Mouse (Mus musculus) forebrain, embryonic 15.5 days (tissue): Measurements from ENCODE around the gene Ifi27. TPM values are rescaled to one million over a fixed set of nuclear protein-coding genes. Genes with fewer than 3 reads are reported as not detected.
"Not testable (repeated sequence)": the region's sequence is repeated elsewhere in the genome, so short reads cannot be mapped to it uniquely, and the experiment has no call there.

Experiments used
- ATAC-seq: fragments of 200-750 bp; cut with Nextera tagmentation; replicated peaks from 2 replicates; pipeline ENCODE4 v1.8.0; 2017; ENCODE audit warnings: mild to moderate bottlenecking, moderate TSS enrichment, moderate library complexity
- H3K27ac ChIP-seq: fragments of 300-500 bp; sonication (generic); replicated peaks from 2 replicates; pipeline ENCODE4 v1.5.1; 2015; ENCODE audit warnings: mild to moderate bottlenecking, inconsistent platforms
- H3K27me3 ChIP-seq: fragments of 300-500 bp; sonication (generic); 2 replicates; pipeline ENCODE4 v1.6.1; 2015; ENCODE audit warnings: inconsistent platforms
- H3K36me3 ChIP-seq: fragments of 300-500 bp; sonication (generic); 2 replicates; pipeline ENCODE4 v1.6.1; 2015; ENCODE audit warnings: mild to moderate bottlenecking, inconsistent platforms
- H3K4me1 ChIP-seq: fragments of 300-500 bp; sonication (generic); 2 replicates; pipeline ENCODE4 v1.6.1; 2015; ENCODE audit warnings: inconsistent platforms
- H3K4me2 ChIP-seq: fragments of 300-500 bp; sonication (generic); replicated peaks from 2 replicates; pipeline ENCODE4 v1.6.1; 2015; ENCODE audit warnings: mild to moderate bottlenecking, inconsistent platforms
- H3K4me3 ChIP-seq: fragments of 300-500 bp; sonication (generic); 2 replicates; pipeline ENCODE4 v1.5.1; 2015; ENCODE audit warnings: mild to moderate bottlenecking, inconsistent platforms
- H3K9ac ChIP-seq: fragments of 300-500 bp; sonication (generic); replicated peaks from 2 replicates; pipeline ENCODE4 v1.6.1; 2015; ENCODE audit warnings: mild to moderate bottlenecking, inconsistent platforms
- H3K9me3 ChIP-seq: fragments of 300-500 bp; sonication (generic); 2 replicates; pipeline ENCODE4 v1.6.1; 2016; ENCODE audit warnings: inconsistent platforms
- WGBS: fragments of 180-500 bp; shearing (Covaris S2); methylation state at CpG from one replicate; pipeline ENCODE4 v1.1.7; 2015; ENCODE audit warnings: mixed read lengths; 5-methylcytosine and 5-hydroxymethylcytosine counted together
- polyA plus RNA-seq: library from polyadenylated mRNA; unstranded; fragments of >200 nt; fragmentation: Nextera tagmentation; extraction: Ambion mirVana; gene quantifications from 2 replicates; pipeline ENCODE4 v1.2.1, GENCODE M21; 2015

Ifi27 gene
- polyA plus RNA-seq, 1 experiment from 2014 or later = 6.7 TPM

- ATAC-seq = peak; percentile 38
- H3K4me3 ChIP-seq = peak overlapping the region; percentile 93
- H3K4me2 ChIP-seq = peak overlapping the region; percentile 72
- H3K27me3 ChIP-seq = no peaks in the 10 kb centered on the region
- H3K9ac ChIP-seq = peak overlapping the region; percentile 90
- peaks cover 41% of the 10 kb centered on the region for H3K4me1 ChIP-seq
- H3K9me3 ChIP-seq = no peaks in the 10 kb centered on the region
- H3K27ac ChIP-seq = peak overlapping the region; percentile 65
- H3K36me3 ChIP-seq = peaks cover 14% of the 10 kb centered on the region
- 10% methylated on average over 33 of the region's 33 CpGs for WGBS
These were observed 8.8 kb upstream of the Ifi27 start for GRCm38 (mm10) chr12:103425016-103425728.

- no peaks in the 10 kb centered on the region for H3K9me3 ChIP-seq
- peaks cover 39% of the 10 kb centered on the region for H3K4me1 ChIP-seq
- peak within 1 kb of the TSS; percentile 72 for H3K4me2 ChIP-seq
- no peaks in the 10 kb centered on the region for H3K27me3 ChIP-seq
- ATAC-seq = peak; percentile 100
- WGBS = 1% methylated on average over 33 of the region's 33 CpGs
- H3K9ac ChIP-seq = peak within 1 kb of the TSS; percentile 90
- H3K4me3 ChIP-seq = peak within 1 kb of the TSS; percentile 93
- peak within 1 kb of the TSS; percentile 70 for H3K27ac ChIP-seq
- H3K36me3 ChIP-seq = peaks cover 14% of the 10 kb centered on the region
These were observed 8.1 kb upstream of the Ifi27 start, which contains the start of gene Ddx24 for GRCm38 (mm10) chr12:103425729-103426470. TSS of gene Ddx24 (minus strand) at chr12:103425830.

- Histone ChIP-seq H3K36me3 (peaks cover 14% of the 10 kb centered on the region), H3K4me1 (peaks cover 31% of the 10 kb centered on the region), H3K27me3 (no peaks in the 10 kb centered on the region), H3K4me2 (no peak overlapping the region), H3K9me3 (no peaks in the 10 kb centered on the region), H3K4me3 (no peak overlapping the region), H3K27ac (no peak overlapping the region), H3K9ac (no peak overlapping the region)
- no peak for ATAC-seq
- WGBS = 90% methylated on average over 7 of the region's 7 CpGs
These were observed 7.3 kb upstream of the Ifi27 start for GRCm38 (mm10) chr12:103426710-103427109.

DNA sequence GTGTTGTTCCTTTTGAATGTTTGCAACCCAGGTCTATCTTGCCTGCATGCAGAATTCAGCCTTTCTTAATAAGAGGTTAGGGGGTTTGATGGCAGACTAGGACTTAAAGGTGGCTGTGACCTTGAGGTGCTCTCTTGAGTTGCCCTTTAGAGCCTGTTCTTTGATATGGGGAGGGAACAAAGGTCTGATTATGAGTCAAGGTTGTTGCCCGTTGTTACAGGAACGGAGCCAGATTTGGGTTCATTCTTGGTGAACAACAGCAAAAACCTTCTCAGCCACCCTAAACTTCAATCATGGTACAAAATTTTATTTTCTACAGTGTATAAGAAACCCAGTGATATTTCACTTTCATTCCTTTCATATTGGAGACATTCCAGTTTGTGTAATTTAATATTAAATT, 581 bp upstream of the Ifi27 start:
- Histone ChIP-seq H3K27me3 (no peaks in the 10 kb centered on the region), H3K27ac (no peak overlapping the region), H3K4me3 (no peak overlapping the region), H3K36me3 (no peaks in the 10 kb centered on the region), H3K4me2 (no peak overlapping the region), H3K4me1 (no peaks in the 10 kb centered on the region), H3K9ac (no peak overlapping the region), H3K9me3 (no peaks in the 10 kb centered on the region)
- no peak for ATAC-seq
- WGBS = 83% methylated on average over 2 of the region's 2 CpGs

- no peak overlapping the region for H3K4me3 ChIP-seq
- H3K9ac ChIP-seq = no peak overlapping the region
- no peaks in the 10 kb centered on the region for H3K36me3 ChIP-seq
- H3K27ac ChIP-seq = no peak overlapping the region
- H3K27me3 ChIP-seq = no peaks in the 10 kb centered on the region
- ATAC-seq = no peak
- H3K4me1 ChIP-seq = no peaks in the 10 kb centered on the region
- H3K9me3 ChIP-seq = no peaks in the 10 kb centered on the region
- H3K4me2 ChIP-seq = no peak overlapping the region
These were observed 850 bp downstream of the Ifi27 start for GRCm38 (mm10) chr12:103434861-103435260.

- no peaks in the 10 kb centered on the region for H3K4me1 ChIP-seq
- no peaks in the 10 kb centered on the region for H3K36me3 ChIP-seq
- no peak overlapping the region for H3K4me2 ChIP-seq
- H3K9me3 ChIP-seq = no peaks in the 10 kb centered on the region
- H3K9ac ChIP-seq = no peak overlapping the region
- no peak for ATAC-seq
- H3K27me3 ChIP-seq = no peaks in the 10 kb centered on the region
- 92% methylated on average over 1 of the region's 1 CpGs for WGBS
- H3K27ac ChIP-seq = no peak overlapping the region
- no peak overlapping the region for H3K4me3 ChIP-seq
These were observed 3.6 kb downstream of the Ifi27 start for GRCm38 (mm10) chr12:103437601-103438000.

DNA sequence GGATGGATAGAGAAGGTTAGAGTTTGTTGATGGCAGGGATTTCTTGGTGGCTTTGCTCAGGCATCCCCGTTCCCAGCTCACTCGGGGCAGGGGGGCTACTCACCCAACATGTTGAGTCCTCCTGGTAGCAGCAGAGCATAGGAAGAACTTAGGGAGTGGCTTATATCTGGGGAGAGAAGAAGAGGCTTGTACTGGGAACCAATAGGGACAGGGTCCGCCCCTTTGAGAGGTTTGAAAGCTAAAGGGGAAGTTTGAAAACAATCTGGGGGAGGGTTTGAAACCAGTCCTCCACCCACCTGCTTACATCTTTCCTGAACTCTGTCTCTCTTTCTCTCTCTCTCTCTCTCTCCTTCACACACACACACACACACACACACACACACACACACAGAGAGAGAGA, 9.5 kb downstream of the Ifi27 start, which contains the start of gene Ifi27l2a:
Gene Ifi27l2a, minus strand, starts transcription at position 157 of the 400 bp plus-strand sequence.
- no peaks in the 10 kb centered on the region for H3K27me3 ChIP-seq
- H3K27ac ChIP-seq = no peak within 1 kb of the TSS
- no peak within 1 kb of the TSS for H3K4me2 ChIP-seq
- H3K4me1 ChIP-seq = no peaks in the 10 kb centered on the region
- WGBS = 64% methylated on average over 3 of the region's 3 CpGs
- no peaks in the 10 kb centered on the region for H3K9me3 ChIP-seq
- H3K9ac ChIP-seq = no peak within 1 kb of the TSS
- H3K36me3 ChIP-seq = no peaks in the 10 kb centered on the region
- no peak for ATAC-seq
- no peak within 1 kb of the TSS for H3K4me3 ChIP-seq

- not testable (repeated sequence) for H3K4me1 ChIP-seq, H3K9me3 ChIP-seq, H3K27ac ChIP-seq, H3K36me3 ChIP-seq, H3K4me3 ChIP-seq, H3K4me2 ChIP-seq, ATAC-seq, H3K9ac ChIP-seq, H3K27me3 ChIP-seq
- 49% methylated on average over 6 of the region's 7 CpGs for WGBS
These were observed 10.2 kb downstream of the Ifi27 start for GRCm38 (mm10) chr12:103444261-103444660.

GRCm38 (mm10) chr12:103445060-103445459, 11.0 kb downstream of the Ifi27 start:
- no peaks in the 10 kb centered on the region for H3K4me1 ChIP-seq
- WGBS = 72% methylated on average over 3 of the region's 3 CpGs
- no peaks in the 10 kb centered on the region for H3K9me3 ChIP-seq
- no peak overlapping the region for H3K4me3 ChIP-seq
- ATAC-seq = no peak
- H3K4me2 ChIP-seq = no peak overlapping the region
- no peaks in the 10 kb centered on the region for H3K36me3 ChIP-seq
- H3K27me3 ChIP-seq = no peaks in the 10 kb centered on the region
- H3K27ac ChIP-seq = no peak overlapping the region
- no peak overlapping the region for H3K9ac ChIP-seq

- Histone ChIP-seq H3K27ac (no peak overlapping the region), H3K27me3 (no peaks in the 10 kb centered on the region), H3K4me2 (no peak overlapping the region), H3K36me3 (no peaks in the 10 kb centered on the region), H3K4me3 (no peak overlapping the region), H3K9ac (no peak overlapping the region), H3K4me1 (no peaks in the 10 kb centered on the region), H3K9me3 (no peaks in the 10 kb centered on the region)
- ATAC-seq = no peak
These were observed 19.4 kb downstream of the Ifi27 start for GRCm38 (mm10) chr12:103453361-103453760.

GRCm38 (mm10) chr12:103456727-103457126, 22.7 kb downstream of the Ifi27 start:
- H3K27ac ChIP-seq, H3K4me1 ChIP-seq, H3K4me2 ChIP-seq, H3K9me3 ChIP-seq, H3K36me3 ChIP-seq, H3K4me3 ChIP-seq, H3K27me3 ChIP-seq, ATAC-seq, H3K9ac ChIP-seq: not testable (repeated sequence)
- no CpG with 5 or more reads among the region's 1 CpGs for WGBS

DNA sequence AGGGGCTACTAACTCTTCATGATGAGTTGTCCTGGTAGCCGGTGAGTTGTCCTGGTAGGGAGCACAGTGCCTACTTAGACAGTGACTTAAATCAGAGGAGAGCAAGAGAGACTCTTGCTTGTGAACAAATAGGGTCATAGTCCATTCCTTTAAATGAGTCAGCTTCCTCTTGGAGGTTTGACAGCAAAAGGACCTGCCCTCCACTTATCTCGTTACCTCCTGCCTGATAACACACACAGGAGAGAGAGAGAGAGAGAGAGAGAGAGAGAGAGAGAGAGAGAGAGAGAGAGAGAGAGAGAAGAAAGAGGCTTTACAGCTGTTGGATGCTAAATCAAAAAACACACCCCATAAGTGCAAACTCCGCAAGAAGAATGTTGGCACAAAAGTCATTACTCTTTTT, 23.1 kb downstream of the Ifi27 start, which contains the start of gene Ifi27l2b:
Gene Ifi27l2b, minus strand, starts transcription at position 84 of the 400 bp plus-strand sequence.
- Histone ChIP-seq H3K27me3 (no peaks in the 10 kb centered on the region), H3K4me1 (no peaks in the 10 kb centered on the region), H3K27ac (no peak within 1 kb of the TSS), H3K9ac (no peak within 1 kb of the TSS), H3K36me3 (no peaks in the 10 kb centered on the region), H3K4me3 (no peak within 1 kb of the TSS), H3K4me2 (no peak within 1 kb of the TSS), H3K9me3 (no peaks in the 10 kb centered on the region)
- WGBS = 69% methylated on average over 3 of the region's 3 CpGs
- ATAC-seq = no peak
